Mouse (Mus musculus) intestine, embryonic 14.5 days (tissue): ENCODE data around the gene 1700025B11Rik. TPM values are rescaled to one million over a fixed set of nuclear protein-coding genes. Genes with fewer than 3 reads are reported as not detected.
A peak's percentile ranks its signal among the peaks of the same experiment; 100 is the strongest.

Experiments used
- ATAC-seq: fragments of 200-750 bp; cut with Nextera tagmentation; replicated peaks from 2 replicates; pipeline ENCODE4 v1.8.0; 2017; ENCODE audit warnings: low read depth, moderate number of reproducible peaks, moderate TSS enrichment, moderate library complexity; ENCODE audit not compliant: low FRiP score, low TSS enrichment
- DNase-seq: peaks from one replicate; pipeline ENCODE4 v3.0.0-alpha.2; 2018; ENCODE audit warnings: low spot score
- H3K27ac ChIP-seq: fragments of 300-500 bp; sonication (generic); 2 replicates; pipeline ENCODE4 v1.5.1; 2014; ENCODE audit warnings: low read depth, mild to moderate bottlenecking, control low read depth
- H3K27me3 ChIP-seq: fragments of 300-500 bp; sonication (generic); replicated peaks from 2 replicates; pipeline ENCODE4 v1.6.1; 2014; ENCODE audit warnings: low read length, control low read depth; ENCODE audit not compliant: control insufficient read depth, insufficient read depth
- H3K36me3 ChIP-seq: fragments of 300-500 bp; sonication (generic); 2 replicates; pipeline ENCODE4 v1.6.1; 2014; ENCODE audit warnings: low read length, control low read depth; ENCODE audit not compliant: control insufficient read depth, insufficient read depth
- H3K4me1 ChIP-seq: fragments of 300-500 bp; sonication (generic); replicated peaks from 2 replicates; pipeline ENCODE4 v1.6.1; 2014; ENCODE audit warnings: low read length, control low read depth, mixed read lengths; ENCODE audit not compliant: control insufficient read depth, insufficient read depth
- H3K4me2 ChIP-seq: fragments of 300-500 bp; sonication (generic); 2 replicates; pipeline ENCODE4 v1.6.1; 2014; ENCODE audit warnings: low read length
- H3K4me3 ChIP-seq: fragments of 300-500 bp; sonication (generic); 2 replicates; pipeline ENCODE4 v1.5.1; 2014; ENCODE audit warnings: low read depth, low read length, control low read depth, mixed read lengths
- H3K9ac ChIP-seq: fragments of 300-500 bp; sonication (generic); 2 replicates; pipeline ENCODE4 v1.6.1; 2014; ENCODE audit warnings: mild to moderate bottlenecking, low read length
- H3K9me3 ChIP-seq: fragments of 300-500 bp; sonication (generic); 2 replicates; pipeline ENCODE4 v1.6.1; 2016; ENCODE audit warnings: low read length, control low read depth; ENCODE audit not compliant: control insufficient read depth
- WGBS: fragments of 180-500 bp; shearing (Covaris S2); extraction: QIAGEN DNeasy Blood & Tissue Kit; methylation state at CpG from one replicate; pipeline ENCODE4 v1.1.7; 2014; 5-methylcytosine and 5-hydroxymethylcytosine counted together
- polyA plus RNA-seq: library from polyadenylated mRNA; unstranded; fragments of >200 nt; fragmentation: Nextera tagmentation; extraction: Ambion mirVana; gene quantifications from 2 replicates; pipeline ENCODE4 v1.2.1, GENCODE M21; 2014

1700025B11Rik gene
- not detected in 2 replicates for polyA plus RNA-seq

- H3K9ac ChIP-seq: no peak within 1 kb of the TSS
- H3K4me1 ChIP-seq: no peaks in the 10 kb centered on the region
- no peak within 1 kb of the TSS for H3K4me3 ChIP-seq
- no peaks in the 10 kb centered on the region for H3K27me3 ChIP-seq
- ATAC-seq (no peak), DNase-seq (no peak)
- H3K27ac ChIP-seq: no peak within 1 kb of the TSS
- H3K36me3 ChIP-seq: no peaks in the 10 kb centered on the region
- H3K4me2 ChIP-seq: no peak within 1 kb of the TSS
- H3K9me3 ChIP-seq: no peaks in the 10 kb centered on the region
Measured at GRCm38 (mm10) chr15:77561792-77562191, at the start of gene 1700025B11Rik. Gene 1700025B11Rik, minus strand, starts transcription at chr15:77561892.

- DNase-seq (no peak), ATAC-seq (no peak)
- Histone ChIP-seq H3K36me3 (no peaks in the 10 kb centered on the region), H3K27ac (no peak overlapping the region), H3K4me2 (no peak overlapping the region), H3K4me3 (no peak overlapping the region), H3K9ac (no peak overlapping the region), H3K9me3 (no peaks in the 10 kb centered on the region), H3K4me1 (no peaks in the 10 kb centered on the region), H3K27me3 (no peaks in the 10 kb centered on the region)
- WGBS: 92% methylated on average over 3 of the region's 3 CpGs
Measured at GRCm38 (mm10) chr15:77606069-77606468, 44.4 kb upstream of the 1700025B11Rik start.

DNA sequence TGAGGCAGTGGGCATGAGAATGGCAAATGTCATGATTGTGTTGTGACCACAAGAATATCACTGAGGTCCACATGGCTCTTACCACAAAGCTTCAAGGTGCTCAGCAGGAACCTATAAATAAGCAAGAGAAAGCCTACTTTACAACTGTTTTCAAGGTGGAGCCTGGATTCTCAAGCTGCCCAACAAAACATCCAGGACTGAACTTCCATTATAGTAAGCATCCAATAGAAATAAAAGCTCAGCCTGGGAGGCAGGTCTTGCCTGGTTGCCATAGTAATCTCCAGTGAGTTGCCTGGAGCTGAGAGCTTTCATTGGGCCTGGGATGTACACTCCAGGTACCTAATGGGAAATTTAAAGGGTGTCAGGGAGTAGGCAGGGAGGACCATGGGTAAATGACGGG, 37.3 kb upstream of the 1700025B11Rik start, which contains the start of gene Gm36245:
TSS of gene Gm36245 (plus strand) at position 301 of the 400 bp plus-strand sequence.
- Histone ChIP-seq H3K9ac (no peak within 1 kb of the TSS), H3K27ac (no peak within 1 kb of the TSS)
- DNase-seq: no peak

GRCm38 (mm10) chr15:77598429-77598828, 36.7 kb upstream of the 1700025B11Rik start:
- Histone ChIP-seq H3K4me3 (no peak overlapping the region), H3K4me2 (no peak overlapping the region), H3K9me3 (no peaks in the 10 kb centered on the region), H3K36me3 (no peaks in the 10 kb centered on the region), H3K27ac (no peak overlapping the region), H3K27me3 (no peaks in the 10 kb centered on the region), H3K9ac (no peak overlapping the region), H3K4me1 (peaks cover 5% of the 10 kb centered on the region)
- no peak for ATAC-seq
- no peak for DNase-seq
- 61% methylated on average over 3 of the region's 3 CpGs for WGBS

More for the DNA sequence above, 37.3 kb upstream of the 1700025B11Rik start, which contains the start of gene Gm36245:
- Histone ChIP-seq H3K4me3 (no peak within 1 kb of the TSS), H3K27me3 (no peaks in the 10 kb centered on the region), H3K36me3 (no peaks in the 10 kb centered on the region), H3K9me3 (no peaks in the 10 kb centered on the region), H3K4me1 (peaks cover 5% of the 10 kb centered on the region), H3K4me2 (no peak within 1 kb of the TSS)
- 96% methylated on average over 1 of the region's 1 CpGs for WGBS
- ATAC-seq: no peak

DNA sequence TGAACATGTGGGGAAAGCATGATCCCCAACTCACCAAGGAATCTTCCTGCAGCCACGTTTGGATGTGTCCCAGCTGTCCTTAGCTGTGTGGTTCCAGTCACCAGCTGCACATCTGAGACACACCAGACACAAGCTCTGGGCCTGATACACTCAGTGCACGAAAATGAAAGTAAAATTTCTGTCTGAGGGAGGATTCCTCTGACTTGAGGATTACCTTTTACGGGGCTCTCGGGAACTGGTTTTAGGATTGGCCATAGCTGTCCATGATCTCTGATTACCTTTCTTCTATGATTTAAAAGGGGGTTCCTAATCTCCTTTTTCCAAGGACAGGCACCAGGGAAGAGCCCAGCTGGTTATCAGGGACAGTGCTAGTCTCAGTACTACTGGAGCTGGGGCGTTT, 34.3 kb upstream of the 1700025B11Rik start, which contains the start of gene Apol10b:
TSS of gene Apol10b (minus strand) at position 165 of the 400 bp plus-strand sequence.
- 33% methylated on average over 5 of the region's 5 CpGs for WGBS
- no peaks in the 10 kb centered on the region for H3K9me3 ChIP-seq
- DNase-seq (no peak), ATAC-seq (no peak)
- no peak within 1 kb of the TSS for H3K4me3 ChIP-seq
- H3K9ac ChIP-seq: no peak within 1 kb of the TSS
- H3K27ac ChIP-seq: peak within 1 kb of the TSS; percentile 70; the same call in 1 of the 2 replicates
- H3K4me2 ChIP-seq: peak within 1 kb of the TSS; percentile 26
- H3K36me3 ChIP-seq: no peaks in the 10 kb centered on the region
- peaks cover 5% of the 10 kb centered on the region for H3K4me1 ChIP-seq
- H3K27me3 ChIP-seq: no peaks in the 10 kb centered on the region

DNA sequence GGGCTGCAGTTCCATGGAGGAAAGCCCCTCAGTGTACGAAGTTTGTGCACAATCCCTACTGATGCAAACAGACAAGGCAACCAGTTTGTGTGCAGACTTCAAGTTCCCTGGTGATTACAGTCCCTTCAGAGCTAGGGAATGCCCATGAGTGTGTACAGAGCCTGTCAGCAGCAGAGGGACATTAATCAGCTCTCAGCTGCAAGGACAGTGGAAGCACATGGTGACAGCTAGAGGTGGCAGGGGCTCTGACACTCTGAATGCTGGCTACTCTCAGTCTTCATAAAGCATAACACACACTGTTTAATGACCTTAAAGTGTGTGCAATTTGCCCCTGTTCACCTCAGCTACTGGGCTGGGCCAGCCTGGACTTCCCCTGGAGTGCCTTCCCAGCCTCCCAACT, 31.9 kb upstream of the 1700025B11Rik start:
- no peaks in the 10 kb centered on the region for H3K36me3 ChIP-seq
- no peaks in the 10 kb centered on the region for H3K27me3 ChIP-seq
- H3K9ac ChIP-seq: no peak overlapping the region
- DNase-seq (no peak), ATAC-seq (no peak)
- H3K4me2 ChIP-seq: no peak overlapping the region
- no peaks in the 10 kb centered on the region for H3K9me3 ChIP-seq
- WGBS: 75% methylated on average over 1 of the region's 1 CpGs
- no peak overlapping the region for H3K27ac ChIP-seq
- no peak overlapping the region for H3K4me3 ChIP-seq
- H3K4me1 ChIP-seq: peaks cover 5% of the 10 kb centered on the region

DNA sequence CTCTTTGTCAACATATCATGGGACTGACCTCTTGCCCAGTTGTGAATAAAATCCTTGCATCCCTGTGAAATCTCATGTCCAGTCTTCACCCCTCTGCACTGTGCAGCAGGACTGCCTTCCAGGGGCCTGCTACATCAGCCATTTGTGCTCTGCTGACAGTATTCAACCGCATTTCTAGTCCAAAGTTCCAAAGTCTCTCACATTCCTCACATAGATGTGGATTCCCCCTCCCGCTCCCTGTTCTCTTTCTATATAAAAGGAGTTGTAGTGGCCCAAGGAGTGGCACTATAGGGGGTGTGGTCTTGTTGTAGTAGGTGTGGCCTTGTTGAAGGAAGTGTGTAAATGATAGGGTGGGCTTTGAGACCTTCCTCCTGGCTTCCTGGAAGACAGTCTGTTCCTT, 29.2 kb upstream of the 1700025B11Rik start:
- Histone ChIP-seq H3K4me3 (no peak overlapping the region), H3K4me2 (no peak overlapping the region), H3K4me1 (no peaks in the 10 kb centered on the region), H3K9ac (no peak overlapping the region), H3K27me3 (no peaks in the 10 kb centered on the region), H3K9me3 (no peaks in the 10 kb centered on the region), H3K27ac (no peak overlapping the region), H3K36me3 (no peaks in the 10 kb centered on the region)
- DNase-seq (no peak), ATAC-seq (no peak)
- WGBS: 48% methylated on average over 2 of the region's 2 CpGs

GRCm38 (mm10) chr15:77588981-77589380, 27.3 kb upstream of the 1700025B11Rik start:
- H3K4me2 ChIP-seq: no peak overlapping the region
- H3K9me3 ChIP-seq: no peaks in the 10 kb centered on the region
- H3K4me3 ChIP-seq: no peak overlapping the region
- DNase-seq (no peak), ATAC-seq (no peak)
- H3K4me1 ChIP-seq: no peaks in the 10 kb centered on the region
- no peak overlapping the region for H3K27ac ChIP-seq
- H3K9ac ChIP-seq: no peak overlapping the region
- no peaks in the 10 kb centered on the region for H3K27me3 ChIP-seq
- no peaks in the 10 kb centered on the region for H3K36me3 ChIP-seq

DNA sequence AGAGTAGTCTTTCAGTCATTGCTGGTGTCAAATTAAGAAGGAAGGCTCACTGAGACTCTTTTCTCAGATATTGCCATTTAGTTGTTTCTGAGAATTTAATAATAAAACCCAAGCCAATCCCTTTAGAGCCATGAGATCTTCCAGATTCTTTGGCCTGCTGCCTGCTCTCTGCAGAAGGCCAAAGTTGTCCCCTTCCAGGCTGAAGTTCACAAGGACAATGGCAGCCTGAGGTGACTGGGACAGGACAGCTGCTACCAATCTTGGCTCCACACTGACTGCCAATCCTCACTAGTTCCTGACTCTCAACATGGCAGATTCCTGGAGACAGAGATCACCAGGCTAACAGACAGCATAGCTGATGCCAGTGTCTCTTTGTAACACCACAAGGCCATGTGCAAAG, 25.3 kb upstream of the 1700025B11Rik start:
- Histone ChIP-seq H3K4me1 (no peaks in the 10 kb centered on the region), H3K9ac (no peak overlapping the region), H3K4me2 (no peak overlapping the region), H3K27ac (no peak overlapping the region), H3K4me3 (no peak overlapping the region), H3K36me3 (no peaks in the 10 kb centered on the region), H3K9me3 (peaks cover 7% of the 10 kb centered on the region; the same call in 1 of the 2 replicates), H3K27me3 (no peaks in the 10 kb centered on the region)
- ATAC-seq (no peak), DNase-seq (no peak)
